Mouse (Mus musculus) midbrain, embryonic 13.5 days (tissue): ENCODE results near the gene Nbas. TPM values are rescaled to one million over a fixed set of nuclear protein-coding genes. Genes with fewer than 3 reads are reported as not detected.

Experiments used
- ATAC-seq: fragments of 200-750 bp; cut with Nextera tagmentation; 2 replicates; pipeline ENCODE4 v1.8.0; 2017; ENCODE audit warnings: mild to moderate bottlenecking, moderate TSS enrichment, moderate library complexity
- H3K27ac ChIP-seq: fragments of 300-500 bp; sonication (generic); 2 replicates; pipeline ENCODE4 v1.5.1; 2015; ENCODE audit warnings: inconsistent platforms, mild to moderate bottlenecking, moderate library complexity
- H3K27me3 ChIP-seq: fragments of 300-500 bp; sonication (generic); 2 replicates; pipeline ENCODE4 v1.6.1; 2015; ENCODE audit warnings: mild to moderate bottlenecking, inconsistent platforms
- H3K36me3 ChIP-seq: fragments of 300-500 bp; sonication (generic); 2 replicates; pipeline ENCODE4 v1.6.1; 2015; ENCODE audit warnings: mild to moderate bottlenecking, inconsistent platforms
- H3K4me1 ChIP-seq: fragments of 300-500 bp; sonication (generic); replicated peaks from 2 replicates; pipeline ENCODE4 v1.6.1; 2015; ENCODE audit warnings: inconsistent platforms
- H3K4me2 ChIP-seq: fragments of 300-500 bp; sonication (generic); replicated peaks from 2 replicates; pipeline ENCODE4 v1.6.1; 2015; ENCODE audit warnings: moderate library complexity, mild to moderate bottlenecking, inconsistent platforms
- H3K4me3 ChIP-seq: fragments of 300-500 bp; sonication (generic); replicated peaks from 2 replicates; pipeline ENCODE4 v1.5.1; 2015; ENCODE audit warnings: mild to moderate bottlenecking, inconsistent platforms
- H3K9ac ChIP-seq: fragments of 300-500 bp; sonication (generic); replicated peaks from 2 replicates; pipeline ENCODE4 v1.6.1; 2015; ENCODE audit warnings: mild to moderate bottlenecking, inconsistent platforms
- H3K9me3 ChIP-seq: fragments of 300-500 bp; sonication (generic); 2 replicates; pipeline ENCODE4 v1.6.1; 2016; ENCODE audit warnings: mild to moderate bottlenecking, inconsistent platforms
- WGBS: fragments of 180-500 bp; shearing (Covaris S2); methylation state at CpG from one replicate; pipeline ENCODE4 v1.1.7; 2015; 5-methylcytosine and 5-hydroxymethylcytosine counted together
- polyA plus RNA-seq: library from polyadenylated mRNA; unstranded; fragments of >200 nt; fragmentation: Nextera tagmentation; extraction: Ambion mirVana; gene quantifications from 2 replicates; pipeline ENCODE4 v1.2.1, GENCODE M21; 2015

Gene Nbas
- polyA plus RNA-seq, 1 experiment from 2014 or later, result 14.5 TPM

- no peak overlapping the region for H3K27ac ChIP-seq
- H3K4me2 ChIP-seq, result no peak overlapping the region
- H3K9me3 ChIP-seq, result no peaks in the 10 kb centered on the region
- no peaks in the 10 kb centered on the region for H3K36me3 ChIP-seq
- H3K4me3 ChIP-seq, result no peak overlapping the region
- peaks cover 8% of the 10 kb centered on the region for H3K4me1 ChIP-seq
- no peaks in the 10 kb centered on the region for H3K27me3 ChIP-seq
- no peak overlapping the region for H3K9ac ChIP-seq
- 85% methylated on average over 4 of the region's 4 CpGs for WGBS
- ATAC-seq, result no peak
Observed at GRCm38 (mm10) chr12:13598545-13598944, 329.6 kb downstream of the Nbas start.

GRCm38 (mm10) chr12:13602414-13602813 is 333.5 kb downstream of the Nbas start:
- Histone ChIP-seq H3K27ac (no peak overlapping the region), H3K4me1 (no peaks in the 10 kb centered on the region), H3K4me2 (no peak overlapping the region), H3K4me3 (no peak overlapping the region), H3K9ac (no peak overlapping the region), H3K27me3 (no peaks in the 10 kb centered on the region), H3K9me3 (no peaks in the 10 kb centered on the region), H3K36me3 (no peaks in the 10 kb centered on the region)
- peak; percentile 38; the same call in 1 of the 2 replicates for ATAC-seq

GRCm38 (mm10) chr12:13607021-13607420 is 338.1 kb downstream of the Nbas start:
- ATAC-seq, result no peak
- Histone ChIP-seq H3K9me3 (no peaks in the 10 kb centered on the region), H3K4me3 (no peak overlapping the region), H3K27ac (no peak overlapping the region), H3K9ac (no peak overlapping the region), H3K4me1 (no peaks in the 10 kb centered on the region), H3K27me3 (no peaks in the 10 kb centered on the region), H3K36me3 (no peaks in the 10 kb centered on the region), H3K4me2 (no peak overlapping the region)
- WGBS, result 74% methylated on average over 2 of the region's 2 CpGs

- H3K27me3 ChIP-seq, result no peaks in the 10 kb centered on the region
- no peak overlapping the region for H3K9ac ChIP-seq
- H3K27ac ChIP-seq, result no peak overlapping the region
- no peaks in the 10 kb centered on the region for H3K36me3 ChIP-seq
- H3K4me1 ChIP-seq, result no peaks in the 10 kb centered on the region
- H3K4me2 ChIP-seq, result no peak overlapping the region
- no peak overlapping the region for H3K4me3 ChIP-seq
- no peaks in the 10 kb centered on the region for H3K9me3 ChIP-seq
- no peak for ATAC-seq
- WGBS, result 83% methylated on average over 11 of the region's 11 CpGs
Observed at GRCm38 (mm10) chr12:13609027-13609426, 340.1 kb downstream of the Nbas start.

- H3K4me2 ChIP-seq, result no peak overlapping the region
- ATAC-seq, result no peak
- H3K27ac ChIP-seq, result no peak overlapping the region
- H3K27me3 ChIP-seq, result no peaks in the 10 kb centered on the region
- no peaks in the 10 kb centered on the region for H3K9me3 ChIP-seq
- no peak overlapping the region for H3K4me3 ChIP-seq
- WGBS, result 18% methylated on average over 2 of the region's 2 CpGs
- H3K4me1 ChIP-seq, result no peaks in the 10 kb centered on the region
- no peak overlapping the region for H3K9ac ChIP-seq
- H3K36me3 ChIP-seq, result no peaks in the 10 kb centered on the region
Observed at GRCm38 (mm10) chr12:13613041-13613440, 344.1 kb downstream of the Nbas start.

GRCm38 (mm10) chr12:13615661-13616060 is 346.7 kb downstream of the Nbas start:
- no peak overlapping the region for H3K4me2 ChIP-seq
- H3K9ac ChIP-seq, result no peak overlapping the region
- H3K4me1 ChIP-seq, result no peaks in the 10 kb centered on the region
- no peak overlapping the region for H3K4me3 ChIP-seq
- 79% methylated on average over 7 of the region's 7 CpGs for WGBS
- no peak for ATAC-seq
- H3K36me3 ChIP-seq, result no peaks in the 10 kb centered on the region
- no peaks in the 10 kb centered on the region for H3K9me3 ChIP-seq
- H3K27ac ChIP-seq, result no peak overlapping the region
- no peaks in the 10 kb centered on the region for H3K27me3 ChIP-seq

- Histone ChIP-seq H3K4me3 (no peak overlapping the region), H3K27ac (no peak overlapping the region), H3K27me3 (no peaks in the 10 kb centered on the region), H3K9ac (no peak overlapping the region), H3K9me3 (no peaks in the 10 kb centered on the region), H3K4me1 (no peaks in the 10 kb centered on the region), H3K4me2 (no peak overlapping the region), H3K36me3 (no peaks in the 10 kb centered on the region)
- 0 out of 2 replicates have a peak, but pooled peaks have one; percentile 39 for ATAC-seq
- 71% methylated on average over 15 of the region's 15 CpGs for WGBS
Observed at GRCm38 (mm10) chr12:13622150-13622822, 353.4 kb downstream of the Nbas start.

- H3K9ac ChIP-seq, result no peak overlapping the region
- no peak overlapping the region for H3K4me2 ChIP-seq
- no peak overlapping the region for H3K4me3 ChIP-seq
- 49% methylated on average over 12 of the region's 12 CpGs for WGBS
- no peaks in the 10 kb centered on the region for H3K27me3 ChIP-seq
- no peaks in the 10 kb centered on the region for H3K4me1 ChIP-seq
- no peaks in the 10 kb centered on the region for H3K9me3 ChIP-seq
- ATAC-seq, result peak; percentile 55
- no peak overlapping the region for H3K27ac ChIP-seq
- no peaks in the 10 kb centered on the region for H3K36me3 ChIP-seq
Observed at GRCm38 (mm10) chr12:13626803-13627706, 358.1 kb downstream of the Nbas start.

Other genes starting within 250 kb of the Nbas start
- 129 and 136 TPM in 2 replicates for gene Ddx1, start 19.9 kb upstream of the Nbas start, polyA plus RNA-seq